Mouse (Mus musculus) liver, embryonic 11.5 days (tissue): ENCODE results near the gene Hivep2. TPM values are rescaled to one million over a fixed set of nuclear protein-coding genes. Genes with fewer than 3 reads are reported as not detected.
A peak's percentile ranks its signal among the peaks of the same experiment; 100 is the strongest.

Source experiments
- ATAC-seq: fragments of 200-750 bp; cut with Nextera tagmentation; replicated peaks from 2 replicates; pipeline ENCODE4 v1.8.0; 2017; ENCODE audit warnings: moderate number of reproducible peaks, mild to moderate bottlenecking, moderate TSS enrichment, moderate library complexity; ENCODE audit not compliant: low FRiP score
- DNase-seq: peaks from one replicate; pipeline ENCODE4 v3.0.0-alpha.2; 2017; ENCODE audit warnings: low spot score
- H3K27ac ChIP-seq: fragments of 300-500 bp; sonication (generic); 2 replicates; pipeline ENCODE4 v1.5.1; 2014; ENCODE audit warnings: mild to moderate bottlenecking, low read depth, low read length, control low read depth
- H3K27me3 ChIP-seq: fragments of 300-500 bp; sonication (generic); replicated peaks from 2 replicates; pipeline ENCODE4 v1.6.1; 2014; ENCODE audit warnings: low read length, mixed read lengths; ENCODE audit not compliant: control insufficient read depth, insufficient read depth
- H3K36me3 ChIP-seq: fragments of 300-500 bp; sonication (generic); 2 replicates; pipeline ENCODE4 v1.6.1; 2014; ENCODE audit warnings: mild to moderate bottlenecking, low read length, moderate library complexity, mixed read lengths; ENCODE audit not compliant: control insufficient read depth, insufficient read depth
- H3K4me1 ChIP-seq: fragments of 300-500 bp; sonication (generic); replicated peaks from 2 replicates; pipeline ENCODE4 v1.6.1; 2014; ENCODE audit warnings: low read length, mixed read lengths; ENCODE audit not compliant: control insufficient read depth, insufficient read depth
- H3K4me2 ChIP-seq: fragments of 300-500 bp; sonication (generic); 2 replicates; pipeline ENCODE4 v1.6.1; 2014; ENCODE audit warnings: mild to moderate bottlenecking, control low read depth, moderate library complexity
- H3K4me3 ChIP-seq: fragments of 300-500 bp; sonication (generic); 2 replicates; pipeline ENCODE4 v1.5.1; 2014; ENCODE audit warnings: low read depth, low read length, control low read depth
- H3K9ac ChIP-seq: fragments of 300-500 bp; sonication (generic); 2 replicates; pipeline ENCODE4 v1.6.1; 2014; ENCODE audit warnings: low read depth, low read length, control low read depth
- H3K9me3 ChIP-seq: fragments of 300-500 bp; sonication (generic); 2 replicates; pipeline ENCODE4 v1.6.1; 2016; ENCODE audit warnings: low read length, inconsistent platforms, mixed read lengths; ENCODE audit not compliant: control insufficient read depth
- WGBS: fragments of 180-500 bp; shearing (Covaris S2); extraction: QIAGEN DNeasy Blood & Tissue Kit; methylation state at CpG from one replicate; pipeline ENCODE4 v1.1.7; 2014; 5-methylcytosine and 5-hydroxymethylcytosine counted together
- polyA plus RNA-seq: library from polyadenylated mRNA; unstranded; fragments of >200 nt; fragmentation: Nextera tagmentation; extraction: Ambion mirVana; gene quantifications from 2 replicates; pipeline ENCODE4 v1.2.1, GENCODE M21; 2014

Gene Hivep2
- polyA plus RNA-seq, 1 experiment from 2014 or later, result 2.2 TPM

DNA sequence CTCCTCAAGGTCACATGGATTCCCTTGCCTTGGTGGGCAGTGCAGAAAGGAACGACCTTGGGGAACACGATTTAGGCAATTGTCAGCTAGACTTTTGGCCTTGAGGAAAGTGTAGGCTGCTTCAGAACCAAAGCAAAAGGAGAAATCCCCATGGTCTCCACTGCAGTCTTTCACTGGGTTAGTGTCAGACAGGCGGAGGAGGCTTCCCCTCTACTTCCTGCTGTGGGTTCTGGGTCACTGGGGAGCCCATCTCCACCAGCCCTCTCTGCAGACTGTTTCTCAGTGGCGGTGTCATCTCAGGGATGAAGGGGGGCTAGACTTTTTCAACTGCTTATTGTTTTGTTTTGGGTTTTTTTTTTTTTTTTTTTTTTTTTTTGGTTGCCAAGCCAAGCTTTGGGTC is 79.9 kb downstream of the Hivep2 start:
- no peak overlapping the region for H3K27ac ChIP-seq
- H3K9me3 ChIP-seq, result no peaks in the 10 kb centered on the region
- ATAC-seq (no peak), DNase-seq (no peak)
- WGBS, result 20% methylated on average over 4 of the region's 4 CpGs
- H3K4me2 ChIP-seq, result no peak overlapping the region
- no peaks in the 10 kb centered on the region for H3K36me3 ChIP-seq
- peaks cover 7% of the 10 kb centered on the region for H3K4me1 ChIP-seq
- H3K27me3 ChIP-seq, result no peaks in the 10 kb centered on the region
- H3K4me3 ChIP-seq, result no peak overlapping the region
- no peak overlapping the region for H3K9ac ChIP-seq

DNA sequence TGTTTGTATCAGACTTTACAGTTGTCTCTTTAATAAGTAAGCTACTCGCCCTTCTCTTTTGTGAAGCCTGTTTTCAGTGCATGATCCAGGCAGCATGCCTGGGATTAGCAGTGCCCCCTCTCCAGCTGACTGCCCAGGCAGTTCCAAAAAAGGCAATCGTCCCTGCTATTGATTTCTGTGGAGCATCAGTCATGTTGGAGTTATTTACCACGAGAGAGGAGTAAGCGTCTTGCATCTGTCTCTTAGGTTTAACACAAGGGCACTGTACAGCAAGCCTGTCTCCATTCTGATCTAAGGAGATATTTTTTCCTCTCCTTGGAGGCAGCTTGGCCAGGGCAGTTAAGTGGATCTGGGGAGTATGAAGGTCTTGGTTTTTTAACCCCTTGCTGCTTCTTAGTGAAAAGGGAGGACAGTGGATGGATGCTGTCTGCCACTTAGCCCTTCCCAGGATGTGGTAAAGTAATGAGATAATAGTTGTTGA is 80.3 kb downstream of the Hivep2 start:
- Histone ChIP-seq H3K9me3 (no peaks in the 10 kb centered on the region), H3K4me1 (peaks cover 7% of the 10 kb centered on the region), H3K36me3 (no peaks in the 10 kb centered on the region), H3K4me3 (no peak overlapping the region), H3K4me2 (no peak overlapping the region), H3K27me3 (no peaks in the 10 kb centered on the region), H3K27ac (no peak overlapping the region), H3K9ac (no peak overlapping the region)
- no peak for DNase-seq
- WGBS, result 26% methylated on average over 4 of the region's 4 CpGs
- ATAC-seq, result no peak

DNA sequence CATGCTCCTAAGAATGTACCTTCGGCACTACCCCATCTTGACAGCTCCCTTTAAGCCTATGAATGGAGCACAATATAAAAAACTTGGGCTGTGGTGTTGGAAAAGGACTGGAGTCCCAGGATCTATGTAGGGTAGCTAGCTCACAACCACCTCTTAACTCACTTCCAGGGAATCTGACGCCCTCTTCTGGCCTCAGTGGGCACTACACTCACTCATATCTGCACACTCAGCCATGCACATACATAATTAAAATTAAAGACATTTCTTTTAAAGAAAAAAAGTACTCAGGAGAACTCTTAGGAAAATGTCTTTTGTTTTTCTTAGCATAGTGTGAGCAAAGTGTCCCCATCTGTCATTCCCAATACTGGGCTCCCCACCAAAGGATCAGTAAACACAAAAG is 81.1 kb downstream of the Hivep2 start:
- Histone ChIP-seq H3K9me3 (no peaks in the 10 kb centered on the region), H3K27ac (no peak overlapping the region), H3K4me1 (peaks cover 7% of the 10 kb centered on the region), H3K27me3 (no peaks in the 10 kb centered on the region), H3K9ac (no peak overlapping the region), H3K4me3 (no peak overlapping the region), H3K4me2 (no peak overlapping the region), H3K36me3 (no peaks in the 10 kb centered on the region)
- DNase-seq (no peak), ATAC-seq (no peak)
- 59% methylated on average over 2 of the region's 2 CpGs for WGBS

DNA sequence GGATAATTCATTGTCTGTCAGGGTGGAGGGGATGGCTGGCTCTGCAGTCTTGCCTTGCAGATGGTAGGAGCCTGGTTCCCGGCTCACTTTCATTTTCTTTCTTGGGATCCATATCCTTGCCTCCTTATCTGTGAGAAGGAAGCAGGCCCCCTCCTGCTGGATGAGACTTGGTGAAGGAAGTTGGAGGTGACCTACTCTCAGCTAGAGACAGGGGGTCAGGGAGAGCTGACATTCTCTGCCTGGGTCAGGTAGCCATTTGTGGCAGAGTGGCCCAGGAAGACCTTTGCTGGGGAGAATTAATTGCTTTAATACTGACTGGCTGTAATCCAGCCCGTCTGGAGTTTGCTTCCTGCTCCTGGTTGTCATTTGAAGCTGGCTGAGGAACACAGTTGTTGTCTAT is 81.8 kb downstream of the Hivep2 start:
- Histone ChIP-seq H3K9ac (no peak overlapping the region), H3K4me1 (peaks cover 7% of the 10 kb centered on the region), H3K27me3 (no peaks in the 10 kb centered on the region), H3K36me3 (no peaks in the 10 kb centered on the region), H3K9me3 (no peaks in the 10 kb centered on the region), H3K4me3 (no peak overlapping the region), H3K27ac (no peak overlapping the region), H3K4me2 (no peak overlapping the region)
- DNase-seq (no peak), ATAC-seq (0 out of 2 replicates have a peak, but pooled peaks have one; percentile 31)
- 39% methylated on average over 2 of the region's 2 CpGs for WGBS

DNA sequence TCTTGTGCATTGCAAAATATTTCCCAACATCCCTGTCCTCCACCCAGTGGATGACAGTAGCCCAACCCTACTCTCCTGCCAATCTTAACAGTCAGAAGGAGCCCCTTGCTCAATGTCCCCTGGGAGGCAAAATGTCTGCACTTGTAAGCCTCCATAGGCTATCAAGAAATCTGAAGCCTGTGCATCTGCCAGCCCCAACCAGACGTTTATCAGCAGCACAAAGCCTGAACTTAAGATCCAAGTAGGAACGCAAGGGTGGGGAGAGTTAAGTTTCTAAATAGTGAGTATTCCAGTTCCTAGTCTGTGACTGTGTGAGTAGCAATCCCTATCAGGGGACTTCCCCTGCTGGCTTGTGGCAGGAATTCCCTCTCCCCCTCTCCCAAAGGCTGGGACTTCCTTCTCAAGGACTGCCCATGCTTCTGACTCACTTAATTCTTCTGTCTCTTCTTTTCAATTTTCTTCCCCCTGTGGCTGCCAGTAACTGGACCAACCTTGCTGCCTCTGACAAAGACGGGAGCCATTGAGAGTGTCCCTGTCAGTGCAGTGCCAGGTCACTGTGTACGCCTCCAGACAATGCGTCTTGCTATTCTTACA is 82.5 kb downstream of the Hivep2 start:
- no peak for ATAC-seq
- Histone ChIP-seq H3K27ac (no peak overlapping the region), H3K36me3 (no peaks in the 10 kb centered on the region), H3K9me3 (no peaks in the 10 kb centered on the region), H3K4me3 (no peak overlapping the region), H3K4me1 (peaks cover 7% of the 10 kb centered on the region), H3K4me2 (no peak overlapping the region), H3K27me3 (no peaks in the 10 kb centered on the region), H3K9ac (no peak overlapping the region)
- no peak for DNase-seq
- 55% methylated on average over 5 of the region's 5 CpGs for WGBS

DNA sequence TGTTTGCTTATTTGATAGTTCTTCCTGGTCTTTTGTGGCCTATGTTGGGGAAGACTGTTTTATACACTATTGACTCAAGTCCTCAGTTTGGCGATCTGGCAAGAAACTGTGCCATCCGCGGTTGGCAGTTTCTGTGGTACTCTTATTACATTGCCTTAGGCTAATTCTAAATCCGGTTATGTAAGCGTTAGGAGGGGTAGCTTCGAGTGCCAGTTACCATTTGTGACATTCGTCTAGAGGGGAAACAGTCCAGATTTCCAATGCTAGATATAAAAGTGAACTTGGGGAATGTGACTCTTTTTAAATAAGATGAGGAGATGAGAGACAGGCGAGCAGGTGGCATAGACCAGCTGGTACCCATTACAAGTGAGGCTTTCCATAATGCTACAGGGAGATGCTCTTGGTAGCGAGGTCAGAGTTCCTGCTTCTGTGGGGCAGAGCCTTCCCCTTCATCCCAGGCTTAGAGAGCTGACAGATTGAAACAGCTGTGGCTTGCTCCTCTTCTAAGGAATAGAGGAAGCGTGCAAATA is 83.1 kb downstream of the Hivep2 start:
- H3K9me3 ChIP-seq, result no peaks in the 10 kb centered on the region
- no peak overlapping the region for H3K4me2 ChIP-seq
- no peak overlapping the region for H3K27ac ChIP-seq
- 80% methylated on average over 10 of the region's 10 CpGs for WGBS
- peaks cover 7% of the 10 kb centered on the region for H3K4me1 ChIP-seq
- no peak for DNase-seq
- H3K9ac ChIP-seq, result no peak overlapping the region
- H3K4me3 ChIP-seq, result no peak overlapping the region
- H3K27me3 ChIP-seq, result no peaks in the 10 kb centered on the region
- no peaks in the 10 kb centered on the region for H3K36me3 ChIP-seq
- ATAC-seq, result no peak

DNA sequence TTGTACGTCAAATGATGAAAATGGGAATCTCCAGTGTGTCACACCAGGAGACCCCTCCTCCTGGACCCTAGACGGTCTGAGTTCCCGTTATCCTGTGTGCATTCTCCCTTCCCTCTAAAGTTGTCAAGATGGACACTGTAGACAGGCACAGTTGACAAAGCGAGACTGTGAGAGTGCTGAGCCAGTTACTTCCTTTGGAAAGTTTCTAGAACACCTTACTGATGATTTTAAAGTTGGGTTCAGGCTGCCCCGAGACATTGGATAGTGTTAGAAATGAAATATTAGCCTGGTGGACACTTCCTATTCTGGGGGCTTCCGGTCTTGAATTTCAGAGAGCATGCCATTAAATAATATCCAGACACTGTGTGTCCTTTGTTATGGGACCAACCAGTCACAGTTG is 83.8 kb downstream of the Hivep2 start:
- 83% methylated on average over 6 of the region's 6 CpGs for WGBS
- Histone ChIP-seq H3K4me2 (no peak overlapping the region), H3K4me1 (peaks cover 7% of the 10 kb centered on the region)

DNA sequence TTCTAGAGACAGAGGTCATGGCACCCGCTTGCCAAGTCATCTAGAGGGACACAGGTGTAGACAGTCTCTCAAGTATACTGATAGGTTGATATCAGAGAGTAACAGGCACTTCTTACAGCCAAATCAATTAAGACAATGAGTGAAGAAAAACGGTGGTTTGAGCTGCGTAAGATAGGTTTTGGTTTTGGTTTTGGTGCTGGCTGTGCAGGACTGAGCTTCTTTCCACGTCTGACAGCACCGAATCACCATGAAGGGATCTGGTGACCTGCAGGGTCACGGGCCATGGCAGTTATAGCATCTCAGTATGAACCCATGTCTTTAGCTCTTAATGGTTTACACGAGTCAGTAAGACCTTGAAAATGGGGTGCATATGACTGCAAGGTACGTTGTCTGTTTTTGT is 84.7 kb downstream of the Hivep2 start:
- H3K36me3 ChIP-seq, result no peaks in the 10 kb centered on the region
- ATAC-seq (no peak), DNase-seq (no peak)
- 77% methylated on average over 8 of the region's 8 CpGs for WGBS
- no peaks in the 10 kb centered on the region for H3K9me3 ChIP-seq
- no peak overlapping the region for H3K27ac ChIP-seq
- H3K4me3 ChIP-seq, result no peak overlapping the region
- H3K9ac ChIP-seq, result no peak overlapping the region
- peaks cover 7% of the 10 kb centered on the region for H3K4me1 ChIP-seq
- no peak overlapping the region for H3K4me2 ChIP-seq
- H3K27me3 ChIP-seq, result no peaks in the 10 kb centered on the region

More for the DNA sequence above, 83.8 kb downstream of the Hivep2 start:
- Histone ChIP-seq H3K4me3 (no peak overlapping the region), H3K36me3 (no peaks in the 10 kb centered on the region), H3K9ac (no peak overlapping the region), H3K9me3 (no peaks in the 10 kb centered on the region), H3K27ac (no peak overlapping the region), H3K27me3 (no peaks in the 10 kb centered on the region)
- DNase-seq (no peak), ATAC-seq (no peak)

DNA sequence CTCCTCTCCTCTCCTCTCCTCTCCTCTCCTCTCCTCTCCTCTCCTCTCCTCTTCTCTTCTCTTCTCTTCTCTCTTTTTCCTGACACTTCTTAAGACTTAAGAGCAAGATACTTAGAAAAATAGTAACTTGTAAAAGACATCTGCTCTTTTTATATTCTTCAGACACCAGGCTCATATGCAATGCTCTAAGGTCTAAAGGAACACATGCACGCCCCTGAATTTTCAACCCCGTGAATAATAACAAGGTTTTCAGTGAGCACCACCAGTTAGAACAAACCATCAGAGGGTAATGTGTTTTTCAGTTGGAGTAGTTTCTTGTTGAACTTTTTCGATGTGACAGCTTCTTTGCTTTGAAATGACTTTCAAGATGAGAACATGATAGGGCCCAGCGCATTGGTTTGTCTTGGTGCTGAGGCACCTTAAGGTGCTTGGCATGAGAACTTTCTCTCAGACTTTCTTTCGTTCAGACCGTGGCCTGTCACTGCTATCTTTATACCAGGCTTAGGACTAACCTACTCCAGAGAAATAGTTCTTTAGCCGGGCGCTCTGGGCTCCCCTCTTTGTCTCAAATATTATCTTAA is 86.3 kb downstream of the Hivep2 start:
- H3K9me3 ChIP-seq, result no peaks in the 10 kb centered on the region
- no peak overlapping the region for H3K27ac ChIP-seq
- no peak for ATAC-seq
- H3K4me1 ChIP-seq, result peaks cover 7% of the 10 kb centered on the region
- no peaks in the 10 kb centered on the region for H3K27me3 ChIP-seq
- no peak for DNase-seq
- H3K9ac ChIP-seq, result no peak overlapping the region
- 85% methylated on average over 8 of the region's 8 CpGs for WGBS
- H3K4me3 ChIP-seq, result no peak overlapping the region
- H3K4me2 ChIP-seq, result no peak overlapping the region
- no peaks in the 10 kb centered on the region for H3K36me3 ChIP-seq
